Mouse (Mus musculus) cerebellum, adult 2 months (tissue): ENCODE measurements around the gene Nus1. TPM values are rescaled to one million over a fixed set of nuclear protein-coding genes. Genes with fewer than 3 reads are reported as not detected.
A peak's percentile ranks its signal among the peaks of the same experiment; 100 is the strongest.

Experiments used
- DNase-seq, 2 experiments: peaks; one replicate each; pipeline ENCODE4 v3.0.0; 2021
- H3K27ac ChIP-seq: fragments of 200-500 bp; 2 replicates; pipeline ENCODE4 v1.5.1; 2012; ENCODE audit warnings: low read length, control low read depth, inconsistent platforms; ENCODE audit not compliant: insufficient read depth
- H3K27me3 ChIP-seq: fragments of 200-500 bp; 2 replicates; pipeline ENCODE4 v1.6.1; 2012; ENCODE audit warnings: inconsistent platforms, mild to moderate bottlenecking, low read length, moderate library complexity; ENCODE audit not compliant: control insufficient read depth, insufficient read depth
- H3K4me1 ChIP-seq: fragments of 200-500 bp; 2 replicates; pipeline ENCODE4 v1.6.1; 2011; ENCODE audit warnings: low read length; ENCODE audit not compliant: control insufficient read depth, insufficient read depth
- H3K4me3 ChIP-seq: fragments of 200-500 bp; replicated peaks from 2 replicates; pipeline ENCODE3; 2011; ENCODE audit warnings: mild to moderate bottlenecking, low read depth, low read length, control low read depth; ENCODE audit not compliant: insufficient read depth
- CTCF ChIP-seq: fragments of 200-500 bp; IDR thresholded peaks from 2 replicates; pipeline ENCODE4 v1.5.1; 2011; ENCODE audit warnings: low read depth, mild to moderate bottlenecking, control low read depth, low read length, moderate library complexity, borderline replicate concordance; ENCODE audit not compliant: insufficient read depth
- POLR2A ChIP-seq: fragments of 200-500 bp; IDR thresholded peaks from 2 replicates; pipeline ENCODE4 v1.6.1; 2011; ENCODE audit warnings: low read length, control low read depth, borderline replicate concordance; ENCODE audit not compliant: insufficient read depth
- WGBS: fragments of 180-500 bp; shearing (Covaris S2); methylation state at CpG from one replicate; pipeline ENCODE4 v1.1.7; 2018; 5-methylcytosine and 5-hydroxymethylcytosine counted together
- polyA plus RNA-seq: library from polyadenylated mRNA; depleted of rRNA; stranded (reverse); fragments of >200 nt; gene quantifications from 2 replicates; pipeline ENCODE4 v1.2.3, GENCODE M21; 2012; rRNA removed

Gene Nus1
- 25.3 and 28.5 TPM in 2 replicates for polyA plus RNA-seq

- H3K4me3 ChIP-seq: peak within 1 kb of the TSS; percentile 68
- DNase-seq: peak; percentile 98
- peak within 1 kb of the TSS; percentile 64 for H3K27ac ChIP-seq
- WGBS: 1% methylated on average over 79 of the region's 79 CpGs
- TF ChIP-seq POLR2A (peak; percentile 35; the same call in 1 of the 2 replicates), CTCF (peak; percentile 74)
- H3K4me1 ChIP-seq: peaks cover 2% of the 10 kb centered on the region; the same call in 1 of the 2 replicates
- no peaks in the 10 kb centered on the region for H3K27me3 ChIP-seq
These were observed at the start of gene Nus1 for GRCm38 (mm10) chr10:52417299-52417997. Gene Nus1 (plus strand): TSS chr10:52417547.

- H3K27ac ChIP-seq: no peak overlapping the region
- 10% methylated on average over 4 of the region's 4 CpGs for WGBS
- no peak overlapping the region for H3K4me3 ChIP-seq
- H3K4me1 ChIP-seq: no peaks in the 10 kb centered on the region
- DNase-seq: peak; percentile 43 to 75
- no peak for TF ChIP-seq CTCF
- TF ChIP-seq POLR2A: no peak
- H3K27me3 ChIP-seq: no peaks in the 10 kb centered on the region
These were observed 49.0 kb upstream of the Nus1 start for GRCm38 (mm10) chr10:52368376-52368775.

GRCm38 (mm10) chr10:52373834-52374233 lies 43.5 kb upstream of the Nus1 start:
- TF ChIP-seq CTCF: no peak
- TF ChIP-seq POLR2A: no peak
- Histone ChIP-seq H3K27me3 (no peaks in the 10 kb centered on the region), H3K4me3 (no peak overlapping the region), H3K27ac (no peak overlapping the region), H3K4me1 (no peaks in the 10 kb centered on the region)
- no peak for DNase-seq
- 76% methylated on average over 4 of the region's 4 CpGs for WGBS

- TF ChIP-seq CTCF: no peak
- no peak for TF ChIP-seq POLR2A
- DNase-seq: no peak
- H3K27ac ChIP-seq: no peak overlapping the region
- no peaks in the 10 kb centered on the region for H3K27me3 ChIP-seq
- H3K4me3 ChIP-seq: no peak overlapping the region
- H3K4me1 ChIP-seq: no peaks in the 10 kb centered on the region
These were observed 42.7 kb upstream of the Nus1 start for GRCm38 (mm10) chr10:52374651-52375050.

- WGBS: 97% methylated on average over 2 of the region's 2 CpGs
- Histone ChIP-seq H3K27me3 (no peaks in the 10 kb centered on the region), H3K4me1 (no peaks in the 10 kb centered on the region), H3K27ac (no peak overlapping the region), H3K4me3 (no peak overlapping the region)
- TF ChIP-seq CTCF: no peak
- TF ChIP-seq POLR2A: no peak
- no peak for DNase-seq
These were observed 40.9 kb upstream of the Nus1 start for GRCm38 (mm10) chr10:52376422-52376821.

GRCm38 (mm10) chr10:52377813-52378212 lies 39.5 kb upstream of the Nus1 start:
- peaks cover 1% of the 10 kb centered on the region; the same call in 1 of the 2 replicates for H3K4me1 ChIP-seq
- no peak overlapping the region for H3K4me3 ChIP-seq
- 53% methylated on average over 2 of the region's 2 CpGs for WGBS
- DNase-seq: no peak
- H3K27ac ChIP-seq: no peak overlapping the region
- TF ChIP-seq POLR2A (no peak), CTCF (no peak)
- H3K27me3 ChIP-seq: no peaks in the 10 kb centered on the region

- peak in 1 of 2 experiments; percentile 48 for DNase-seq
- Histone ChIP-seq H3K4me3 (peak overlapping the region; percentile 97), H3K27me3 (no peaks in the 10 kb centered on the region), H3K4me1 (peaks cover 5% of the 10 kb centered on the region; the same call in 1 of the 2 replicates), H3K27ac (peak overlapping the region; percentile 38)
- WGBS: under 1% methylated on average over 19 of the region's 19 CpGs
- no peak for TF ChIP-seq CTCF
- no peak for TF ChIP-seq POLR2A
These were observed 36.0 kb upstream of the Nus1 start for GRCm38 (mm10) chr10:52381321-52381801.
